Mouse (Mus musculus) heart, adult 2 months (tissue): ENCODE measurements around the gene Hspb3.

Source experiments
- CTCF ChIP-seq: fragments of 200-600 bp; IDR thresholded peaks from 2 replicates; pipeline ENCODE4 v1.8.1; 2022; ENCODE audit warnings: antibody characterized with exemption, mild to moderate bottlenecking, moderate library complexity
- EP300 ChIP-seq: fragments of 200-500 bp; IDR thresholded peaks from 2 replicates; pipeline ENCODE4 v1.6.1; 2011; ENCODE audit warnings: low read depth, low read length, control low read depth; ENCODE audit not compliant: insufficient read depth
- POLR2A ChIP-seq: fragments of 200-500 bp; IDR thresholded peaks from 2 replicates; pipeline ENCODE4 v1.6.1; 2011; ENCODE audit warnings: mild to moderate bottlenecking, low read depth, low read length, control low read depth; ENCODE audit not compliant: insufficient read depth

- TF ChIP-seq CTCF (peak; percentile 99), POLR2A (peak; percentile 85), EP300 (peak; percentile 89)
Observed at GRCm38 (mm10) chr13:113617891-113618823, 45.3 kb downstream of the Hspb3 start, which contains the start of gene Snx18.
